Mouse (Mus musculus) adrenal gland, adult (tissue): Measurements from ENCODE around the gene Lrfn3.

Experiments
- DNase-seq, 2 experiments: peaks; one replicate each; pipeline ENCODE4 v3.0.0; 2022 to 2023; ENCODE audit warnings: low spot score in 1 of 2; ENCODE audit not compliant: inconsistent age in 2 of 2

Gene Lrfn3

GRCm38 (mm10) chr7:30315559-30316529 is 46.7 kb downstream of the Lrfn3 start:
- DNase-seq, result peak; percentile 72 to 81

- DNase-seq, result peak in 1 of 2 experiments; percentile 54
Observed at GRCm38 (mm10) chr7:30314721-30315155, 47.8 kb downstream of the Lrfn3 start, which contains the start of gene Syne4. TSS of gene Syne4 (plus strand) at chr7:30314807.

- DNase-seq, result no peak
Observed at GRCm38 (mm10) chr7:30313666-30314320, 48.8 kb downstream of the Lrfn3 start.

GRCm38 (mm10) chr7:30310136-30310535 is 52.4 kb downstream of the Lrfn3 start:
- DNase-seq, result no peak

GRCm38 (mm10) chr7:30309395-30310129 is 53.0 kb downstream of the Lrfn3 start:
- DNase-seq, result no peak

DNA sequence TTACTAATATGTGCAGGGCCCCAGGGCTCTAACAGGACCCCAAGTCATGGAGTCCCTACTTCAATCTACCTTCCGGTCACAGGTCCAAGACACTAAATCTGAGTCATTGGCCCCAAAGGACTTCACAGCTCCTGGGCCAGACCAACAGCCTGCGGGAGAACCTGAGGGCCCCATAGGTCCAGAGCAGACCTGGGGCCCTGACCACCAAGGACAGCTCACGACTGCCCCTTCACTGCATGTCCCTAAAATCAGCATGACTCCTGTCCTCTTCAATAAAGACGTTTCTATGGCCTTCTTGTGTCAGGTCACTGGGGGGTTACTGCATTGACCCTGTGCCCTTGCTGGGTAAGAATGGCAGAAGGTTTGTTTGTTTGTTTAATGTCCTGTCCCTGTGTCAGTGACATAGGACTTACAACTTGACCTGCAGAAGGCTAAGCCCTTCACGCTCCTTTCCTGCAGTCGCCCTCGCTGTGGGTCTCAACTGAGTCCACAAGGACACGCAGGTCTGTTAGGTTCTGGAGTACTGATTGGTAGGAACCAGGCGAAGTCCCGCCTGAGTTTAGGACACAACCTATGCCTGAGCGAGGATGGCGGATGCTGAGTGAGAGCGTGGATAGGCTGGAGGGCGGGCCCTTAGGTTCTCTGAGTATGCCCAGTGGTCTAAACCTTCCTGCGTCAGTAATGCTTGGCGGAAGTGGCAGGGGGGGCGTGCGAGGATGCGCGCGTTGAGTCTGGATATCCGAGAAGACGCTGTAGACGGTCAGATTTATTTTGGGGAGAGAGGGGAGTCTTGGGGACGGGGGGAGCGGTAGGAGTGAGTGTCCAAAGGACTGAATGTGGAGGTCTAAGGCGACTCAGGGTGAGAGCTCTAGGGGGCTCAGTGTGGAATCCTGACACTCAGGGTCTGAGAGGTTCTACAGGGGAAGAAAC is 54.2 kb downstream of the Lrfn3 start, which contains the start of gene Alkbh6:
Gene Alkbh6 (plus strand): TSS at position 642 of the 930 bp plus-strand sequence.
- peak; percentile 96 to 97 for DNase-seq

DNA sequence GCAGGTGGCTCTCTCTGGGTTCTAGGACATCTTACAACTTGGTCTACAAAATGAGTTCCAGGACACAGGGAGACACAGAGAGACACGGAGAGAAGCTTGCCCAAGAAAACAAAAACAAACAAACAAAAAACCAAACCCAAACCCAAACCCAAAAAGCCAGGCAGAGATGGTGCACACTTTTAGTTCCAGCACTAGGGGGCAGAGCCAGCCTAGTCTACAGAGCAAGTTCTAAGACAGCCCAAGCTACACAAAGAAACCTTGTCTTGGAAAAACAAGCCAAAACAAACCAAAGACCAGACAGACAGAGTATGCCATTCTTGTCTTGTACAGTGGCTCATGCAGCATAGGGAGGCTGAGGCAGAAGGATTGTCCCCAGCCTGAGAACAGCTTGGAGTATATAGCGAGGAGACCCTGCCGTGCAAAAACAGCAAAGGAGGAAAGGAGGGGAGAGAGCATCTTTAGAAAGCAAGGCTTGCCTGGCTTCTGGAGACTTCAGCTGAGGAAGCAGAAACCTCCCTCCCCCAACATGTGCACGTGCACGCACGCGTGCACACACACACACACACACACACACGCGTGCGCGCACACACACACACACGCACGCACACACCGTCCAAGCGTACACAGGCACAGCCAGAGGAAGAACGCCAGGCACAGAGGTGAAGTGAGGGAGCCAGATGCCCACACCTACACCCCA is 56.3 kb downstream of the Lrfn3 start:
- no peak for DNase-seq
